Mouse (Mus musculus) G1E (cell line): ENCODE results near the gene Dus1l.

Source experiments
- CTCF ChIP-seq: IDR thresholded peaks from 2 replicates; pipeline ENCODE4 v1.5.1; 2012; ENCODE audit warnings: low read depth, low read length, inconsistent platforms, mixed read lengths
- GATA1 ChIP-seq: IDR thresholded peaks from 2 replicates; pipeline ENCODE4 v1.6.1; 2012; ENCODE audit warnings: borderline replicate concordance, low read length, inconsistent platforms, mixed read lengths
- TAL1 ChIP-seq: conservative IDR thresholded peaks from 2 replicates; pipeline ENCODE4 v1.6.1; 2012; ENCODE audit warnings: low read depth, low read length, inconsistent platforms, mixed read lengths

DNA sequence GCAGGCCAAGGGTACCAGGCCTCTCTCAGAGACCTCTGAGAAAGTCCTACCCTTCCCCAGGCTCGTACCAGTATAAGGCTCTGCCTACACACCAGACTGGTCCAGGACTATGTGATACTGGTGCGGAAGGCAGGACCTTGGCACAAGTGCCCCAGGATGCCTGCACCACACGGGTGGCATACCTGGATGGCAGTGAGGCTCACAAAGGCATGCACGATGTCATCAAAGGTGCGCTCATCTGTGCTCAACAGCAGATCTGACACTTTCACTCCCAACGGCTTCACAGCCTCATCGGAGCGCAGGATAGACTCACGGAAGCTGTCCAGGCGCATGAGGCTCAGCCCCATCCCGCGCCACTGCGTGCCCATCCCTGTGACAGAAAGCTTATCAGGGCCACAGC lies 22.0 kb upstream of the Dus1l start:
- TF ChIP-seq GATA1, result no peak
- no peak for TF ChIP-seq CTCF
- no peak for TF ChIP-seq TAL1
